Mouse (Mus musculus) CH12.LX (cell line): ENCODE measurements around the gene Rgs12. TPM values are rescaled to one million over a fixed set of nuclear protein-coding genes. Genes with fewer than 3 reads are reported as not detected.

ENCODE experiments used
- DNase-seq: peaks from one replicate; pipeline ENCODE4 v3.0.0-alpha.2; 2013; ENCODE audit errors: extremely low read depth
- H3K27ac ChIP-seq: 2 replicates; pipeline ENCODE4 v1.5.1; 2012; ENCODE audit warnings: low read depth, mild to moderate bottlenecking, control low read depth, moderate library complexity; ENCODE audit not compliant: insufficient read depth
- H3K27me3 ChIP-seq: replicated peaks from 2 replicates; pipeline ENCODE3; 2012; ENCODE audit warnings: inconsistent platforms
- H3K36me3 ChIP-seq, 2 experiments: replicated peaks in 1 of 2; 2 replicates each; pipeline versions ENCODE3 to v1.6.1; 2012; ENCODE audit warnings: inconsistent platforms in 1 of 2, low read length in 1 of 2, mild to moderate bottlenecking in 1 of 2, mixed read lengths in 1 of 2, moderate library complexity in 1 of 2; ENCODE audit not compliant: control insufficient read depth in 1 of 2, insufficient read depth in 1 of 2
- H3K4me1 ChIP-seq, 2 experiments: 2 replicates each; pipeline ENCODE4 v1.6.1; 2012; ENCODE audit warnings: inconsistent platforms in 1 of 2, moderate library complexity in 1 of 2; ENCODE audit not compliant: insufficient read depth in 2 of 2, control insufficient read depth in 1 of 2
- H3K4me2 ChIP-seq: 2 replicates; pipeline ENCODE4 v1.6.1; 2012; ENCODE audit warnings: low read depth, mild to moderate bottlenecking, control low read depth; ENCODE audit not compliant: poor library complexity, insufficient read depth, severe bottlenecking
- H3K4me3 ChIP-seq, 3 experiments: fragments of 150-350 bp in 1 of 3; sonication (generic) in 1 of 3; replicated peaks in 1 of 3; 2 replicates each; pipeline versions ENCODE3 to v1.5.1; 2011 to 2012; ENCODE audit warnings: low read depth in 2 of 3, low read length in 2 of 3, mild to moderate bottlenecking in 2 of 3, moderate library complexity in 2 of 3, control low read depth in 1 of 3, improper control_type of control experiment in 1 of 3, inconsistent platforms in 1 of 3, mixed read lengths in 1 of 3; ENCODE audit not compliant: poor library complexity in 1 of 3
- H3K79me2 ChIP-seq: replicated peaks from 2 replicates; pipeline ENCODE4 v1.6.1; 2012; ENCODE audit warnings: mild to moderate bottlenecking, moderate library complexity; ENCODE audit not compliant: control insufficient read depth, poor library complexity, insufficient read depth, severe bottlenecking; ENCODE audit errors: extremely low read depth
- H3K9ac ChIP-seq: 2 replicates; pipeline ENCODE4 v1.6.1; 2012; ENCODE audit warnings: low read depth, mild to moderate bottlenecking, control low read depth, moderate library complexity; ENCODE audit not compliant: insufficient read depth
- H3K9me3 ChIP-seq: replicated peaks from 2 replicates; pipeline ENCODE3; 2012; ENCODE audit warnings: low read length, inconsistent platforms, mixed read lengths
- BHLHE40 ChIP-seq: IDR thresholded peaks from 2 replicates; pipeline ENCODE4 v1.6.1; 2011; ENCODE audit warnings: mild to moderate bottlenecking, low read depth, low read length, improper control_type of control experiment
- CHD2 ChIP-seq: IDR thresholded peaks from 2 replicates; pipeline ENCODE4 v1.6.1; 2011; ENCODE audit warnings: low read length, improper control_type of control experiment
- HCFC1 ChIP-seq: IDR thresholded peaks from 2 replicates; pipeline ENCODE4 v1.6.1; 2012; ENCODE audit warnings: low read depth, mild to moderate bottlenecking, inconsistent platforms, low read length, improper control_type of control experiment
- IRF4 ChIP-seq: IDR thresholded peaks from 2 replicates; pipeline ENCODE4 v1.6.1; 2014; ENCODE audit warnings: low read depth, mild to moderate bottlenecking, inconsistent platforms, low read length, improper control_type of control experiment
- JUND ChIP-seq: conservative IDR thresholded peaks from 2 replicates; pipeline ENCODE4 v1.6.1; 2011; ENCODE audit warnings: low read depth, low read length, improper control_type of control experiment
- MAFK ChIP-seq: IDR thresholded peaks from 2 replicates; pipeline ENCODE4 v1.6.1; 2011; ENCODE audit warnings: low read length, improper control_type of control experiment; ENCODE audit not compliant: insufficient replicate concordance
- MXI1 ChIP-seq: IDR thresholded peaks from 2 replicates; pipeline ENCODE4 v1.6.1; 2011; ENCODE audit warnings: mild to moderate bottlenecking, low read depth, low read length, improper control_type of control experiment
- NELFE ChIP-seq: IDR thresholded peaks from 2 replicates; pipeline ENCODE4 v1.6.1; 2011; ENCODE audit warnings: low read depth, low read length, improper control_type of control experiment
- NRF1 ChIP-seq: IDR thresholded peaks from 2 replicates; pipeline ENCODE4 v1.6.1; 2014; ENCODE audit warnings: low read depth, mild to moderate bottlenecking, inconsistent platforms, low read length, improper control_type of control experiment, moderate library complexity
- PAX5 ChIP-seq: IDR thresholded peaks from 2 replicates; pipeline ENCODE4 v1.6.1; 2012; ENCODE audit warnings: low read length, inconsistent platforms, mixed read lengths
- RAD21 ChIP-seq: IDR thresholded peaks from 2 replicates; pipeline ENCODE4 v1.6.1; 2011; ENCODE audit warnings: low read depth, mild to moderate bottlenecking, low read length, improper control_type of control experiment, moderate library complexity
- USF1 ChIP-seq: IDR thresholded peaks from 2 replicates; pipeline ENCODE4 v1.6.1; 2014; ENCODE audit warnings: low read depth, mild to moderate bottlenecking, inconsistent platforms, low read length, improper control_type of control experiment
- ZMIZ1 ChIP-seq: IDR thresholded peaks from 2 replicates; pipeline ENCODE4 v1.6.1; 2012; ENCODE audit warnings: low read depth, mild to moderate bottlenecking, inconsistent platforms, low read length, improper control_type of control experiment
- ZNF384 ChIP-seq: IDR thresholded peaks from 2 replicates; pipeline ENCODE4 v1.6.1; 2012; ENCODE audit warnings: low read depth, low read length, improper control_type of control experiment, inconsistent platforms
- dilution Hi-C: fragments of 300-500 bp; cut with MboI; formaldehyde crosslinking; loops from 2 replicates; pipeline ENCODE4 v1.14.3; 2020; ENCODE audit warnings: low sequenced_read_pairs; ENCODE audit not compliant: extremely low pct_unique_long_range_greater_than_20kb, extremely low pct_ligation_motif_present
- in situ Hi-C: fragments of 300-500 bp; cut with MboI; formaldehyde crosslinking; loops from 3 replicates; pipeline ENCODE4 v1.14.3; 2019; ENCODE audit warnings: low sequenced_read_pairs, low pct_ligation_motif_present, low pct_unique_long_range_greater_than_20kb, mixed read lengths
- polyA plus RNA-seq: library from polyadenylated mRNA; unstranded; fragments of >175 nt; gene quantifications from 2 replicates; pipeline ENCODE4 v1.2.1, GENCODE M21; 2012; ENCODE audit warnings: low read depth; ENCODE audit not compliant: insufficient read length
- total RNA-seq, 2 experiments: library from RNA; depleted of rRNA; stranded (reverse); fragments of 300-350 nt in 1 of 2; fragments of >200 nt in 1 of 2; gene quantifications; 2 replicates each; pipeline ENCODE4 v1.2.3; 2012 to 2014

The Rgs12 gene
- total and polyA plus RNA-seq, 3 experiments: 6.8 to 9.8 (median 8.1) TPM

DNA sequence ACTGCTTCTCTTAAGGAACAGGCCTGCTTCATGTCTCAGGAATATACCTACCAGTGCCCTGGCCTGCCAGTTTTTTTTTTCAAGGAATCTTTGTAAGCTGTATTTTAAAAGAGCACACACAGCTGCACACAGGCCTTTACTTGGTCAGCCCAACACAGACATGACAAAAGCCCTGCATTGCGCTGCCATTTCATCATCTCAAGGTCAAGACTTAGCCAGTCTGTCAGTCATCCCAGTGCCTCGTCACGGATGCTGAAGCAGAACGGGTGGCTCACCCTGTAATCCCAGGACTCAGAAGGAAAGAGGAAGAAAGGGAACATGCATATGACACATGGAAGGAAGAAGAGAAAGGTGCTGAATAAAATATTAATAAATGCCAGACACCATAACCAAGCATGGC lies 21.6 kb upstream of the Rgs12 start:
- no peaks in the 10 kb centered on the region for H3K9me3 ChIP-seq
- H3K27me3 ChIP-seq: no peaks in the 10 kb centered on the region
- no peak for TF ChIP-seq CHD2
- TF ChIP-seq HCFC1: no peak
- TF ChIP-seq ZNF384: no peak
- no peak for TF ChIP-seq PAX5
- TF ChIP-seq MAFK: no peak
- no peak for TF ChIP-seq USF1
- TF ChIP-seq NELFE: no peak
- no peak for TF ChIP-seq ZMIZ1
- TF ChIP-seq RAD21: no peak
- no peak overlapping the region for H3K9ac ChIP-seq
- peaks cover 4 to 21% of the 10 kb centered on the region in 2 experiments for H3K36me3 ChIP-seq
- in situ Hi-C loops (no loop called here), dilution Hi-C loops (no loop called here)
- H3K4me3 ChIP-seq: no peak overlapping the region
- no peak overlapping the region for H3K27ac ChIP-seq
- no peak for DNase-seq
- H3K4me2 ChIP-seq: no peak overlapping the region
- no peaks in the 10 kb centered on the region for H3K79me2 ChIP-seq
- H3K4me1 ChIP-seq: peaks cover 3 to 12% of the 10 kb centered on the region in 2 experiments; a peak in 2 of 4 replicates

DNA sequence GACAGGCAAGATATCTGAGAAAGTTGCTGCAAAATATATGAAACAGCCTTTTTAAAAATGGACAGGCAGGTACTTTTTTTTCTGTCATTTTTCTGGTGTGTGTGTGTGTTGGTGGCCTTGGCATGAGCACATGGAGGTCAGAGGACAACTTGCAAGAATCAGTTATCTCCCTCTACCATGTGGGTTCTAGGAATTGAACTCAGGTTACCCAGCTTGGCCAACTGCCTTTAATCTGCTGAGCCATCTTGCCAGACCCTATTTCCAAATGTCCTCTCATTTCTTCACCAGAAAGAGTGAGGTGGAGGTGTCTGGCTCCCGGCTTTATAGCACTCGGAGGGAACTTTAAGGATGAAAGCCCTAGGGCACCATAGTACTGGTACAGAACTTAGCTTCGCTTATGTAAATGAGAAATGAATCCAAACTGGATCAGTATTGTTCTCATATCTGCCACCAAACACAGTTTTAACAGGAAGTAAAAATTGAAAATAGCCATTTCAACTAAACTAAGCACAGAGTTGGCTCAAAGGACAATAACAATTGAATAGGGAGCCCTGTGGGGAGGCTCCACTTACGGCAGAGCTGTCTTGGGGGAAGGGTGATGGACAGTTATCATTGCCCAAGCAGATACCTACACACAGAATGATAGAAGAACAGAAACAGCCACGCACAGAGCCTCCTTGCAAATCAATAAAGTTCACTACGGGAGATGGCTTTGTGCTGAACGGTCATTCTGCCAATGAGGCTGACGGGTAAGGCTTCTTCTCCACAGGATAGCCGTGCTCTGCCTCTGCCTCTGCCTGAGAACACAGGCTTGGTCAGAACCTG lies 18.9 kb upstream of the Rgs12 start:
- H3K79me2 ChIP-seq: no peaks in the 10 kb centered on the region
- H3K27ac ChIP-seq: no peak overlapping the region
- no peaks in the 10 kb centered on the region for H3K36me3 ChIP-seq
- dilution Hi-C loops: no loop called here
- H3K4me1 ChIP-seq: peaks cover 3% of the 10 kb centered on the region in 2 experiments; a peak in 2 of 4 replicates
- peaks cover 2% of the 10 kb centered on the region for H3K9me3 ChIP-seq
- TF ChIP-seq IRF4: no peak
- no peak for TF ChIP-seq JUND
- no peak for TF ChIP-seq MXI1
- no peak for TF ChIP-seq NELFE
- no peak for TF ChIP-seq BHLHE40
- TF ChIP-seq NRF1: no peak
- TF ChIP-seq, all 38 proteins: peak for 0
- Histone ChIP-seq H3K9ac (no peak overlapping the region), H3K27me3 (peaks cover 4% of the 10 kb centered on the region), H3K4me2 (no peak overlapping the region), H3K4me3 (no peak overlapping the region)
- in situ Hi-C loops: no loop called here
- no peak for DNase-seq
